Mouse (Mus musculus) liver, adult 2 months (tissue): ENCODE measurements at regions not wholly inside any gene's neighbourhood (a gene's known extent, or its start where the extent isn't known, plus 50 kb on each side); places are given as distances from the start of the nearest gene placed in this dataset.

ENCODE experiments used
- CTCF ChIP-seq: fragments of 200-500 bp; IDR thresholded peaks from 2 replicates; pipeline ENCODE4 v1.5.1; 2011; ENCODE audit warnings: low read depth, low read length, control low read depth
- POLR2A ChIP-seq: fragments of 200-500 bp; IDR thresholded peaks from 2 replicates; pipeline ENCODE4 v1.6.1; 2011; ENCODE audit warnings: low read length, control low read depth; ENCODE audit not compliant: insufficient read depth; ENCODE audit errors: extremely low read depth

GRCm38 (mm10) chr8:128572291-128572690 is 113.2 kb upstream of the Itgb1 start:
- TF ChIP-seq CTCF (no peak), POLR2A (no peak)
